Mouse (Mus musculus) CH12.LX (cell line): ENCODE measurements around the gene Eno4. TPM values are rescaled to one million over a fixed set of nuclear protein-coding genes. Genes with fewer than 3 reads are reported as not detected.

Source experiments
- DNase-seq: peaks from one replicate; pipeline ENCODE4 v3.0.0-alpha.2; 2013; ENCODE audit errors: extremely low read depth
- H3K27ac ChIP-seq: 2 replicates; pipeline ENCODE4 v1.5.1; 2012; ENCODE audit warnings: low read depth, mild to moderate bottlenecking, control low read depth, moderate library complexity; ENCODE audit not compliant: insufficient read depth
- H3K27me3 ChIP-seq: replicated peaks from 2 replicates; pipeline ENCODE3; 2012; ENCODE audit warnings: inconsistent platforms
- H3K36me3 ChIP-seq, 2 experiments: replicated peaks in 1 of 2; 2 replicates each; pipeline versions ENCODE3 to v1.6.1; 2012; ENCODE audit warnings: inconsistent platforms in 1 of 2, low read length in 1 of 2, mild to moderate bottlenecking in 1 of 2, mixed read lengths in 1 of 2, moderate library complexity in 1 of 2; ENCODE audit not compliant: control insufficient read depth in 1 of 2, insufficient read depth in 1 of 2
- H3K4me1 ChIP-seq, 2 experiments: 2 replicates each; pipeline ENCODE4 v1.6.1; 2012; ENCODE audit warnings: inconsistent platforms in 1 of 2, moderate library complexity in 1 of 2; ENCODE audit not compliant: insufficient read depth in 2 of 2, control insufficient read depth in 1 of 2
- H3K4me2 ChIP-seq: 2 replicates; pipeline ENCODE4 v1.6.1; 2012; ENCODE audit warnings: low read depth, mild to moderate bottlenecking, control low read depth; ENCODE audit not compliant: poor library complexity, insufficient read depth, severe bottlenecking
- H3K4me3 ChIP-seq, 3 experiments: fragments of 150-350 bp in 1 of 3; sonication (generic) in 1 of 3; replicated peaks in 1 of 3; 2 replicates each; pipeline versions ENCODE3 to v1.5.1; 2011 to 2012; ENCODE audit warnings: low read depth in 2 of 3, low read length in 2 of 3, mild to moderate bottlenecking in 2 of 3, moderate library complexity in 2 of 3, control low read depth in 1 of 3, improper control_type of control experiment in 1 of 3, inconsistent platforms in 1 of 3, mixed read lengths in 1 of 3; ENCODE audit not compliant: poor library complexity in 1 of 3
- H3K79me2 ChIP-seq: replicated peaks from 2 replicates; pipeline ENCODE4 v1.6.1; 2012; ENCODE audit warnings: mild to moderate bottlenecking, moderate library complexity; ENCODE audit not compliant: control insufficient read depth, poor library complexity, insufficient read depth, severe bottlenecking; ENCODE audit errors: extremely low read depth
- H3K9ac ChIP-seq: 2 replicates; pipeline ENCODE4 v1.6.1; 2012; ENCODE audit warnings: low read depth, mild to moderate bottlenecking, control low read depth, moderate library complexity; ENCODE audit not compliant: insufficient read depth
- H3K9me3 ChIP-seq: replicated peaks from 2 replicates; pipeline ENCODE3; 2012; ENCODE audit warnings: low read length, inconsistent platforms, mixed read lengths
- BHLHE40 ChIP-seq: IDR thresholded peaks from 2 replicates; pipeline ENCODE4 v1.6.1; 2011; ENCODE audit warnings: mild to moderate bottlenecking, low read depth, low read length, improper control_type of control experiment
- CHD1 ChIP-seq: IDR thresholded peaks from 2 replicates; pipeline ENCODE4 v1.6.1; 2012; ENCODE audit warnings: low read depth, low read length, improper control_type of control experiment, inconsistent platforms
- CHD2 ChIP-seq: IDR thresholded peaks from 2 replicates; pipeline ENCODE4 v1.6.1; 2011; ENCODE audit warnings: low read length, improper control_type of control experiment
- EP300 ChIP-seq: IDR thresholded peaks from 2 replicates; pipeline ENCODE4 v1.6.1; 2011; ENCODE audit warnings: low read length, improper control_type of control experiment
- ETS1 ChIP-seq: conservative IDR thresholded peaks from 2 replicates; pipeline ENCODE4 v1.6.1; 2012; ENCODE audit warnings: low read depth, mild to moderate bottlenecking, inconsistent platforms, low read length, improper control_type of control experiment, moderate library complexity
- GABPA ChIP-seq: IDR thresholded peaks from 2 replicates; pipeline ENCODE4 v1.6.1; 2012; ENCODE audit warnings: low read depth, low read length, improper control_type of control experiment, inconsistent platforms; ENCODE audit not compliant: insufficient replicate concordance
- JUND ChIP-seq: conservative IDR thresholded peaks from 2 replicates; pipeline ENCODE4 v1.6.1; 2011; ENCODE audit warnings: low read depth, low read length, improper control_type of control experiment
- MAFK ChIP-seq: IDR thresholded peaks from 2 replicates; pipeline ENCODE4 v1.6.1; 2011; ENCODE audit warnings: low read length, improper control_type of control experiment; ENCODE audit not compliant: insufficient replicate concordance
- MAX ChIP-seq: IDR thresholded peaks from 2 replicates; pipeline ENCODE4 v1.6.1; 2011; ENCODE audit warnings: low read length, improper control_type of control experiment
- MAZ ChIP-seq: IDR thresholded peaks from 2 replicates; pipeline ENCODE4 v1.6.1; 2012; ENCODE audit warnings: low read depth, mild to moderate bottlenecking, inconsistent platforms, low read length, improper control_type of control experiment, moderate library complexity
- MEF2A ChIP-seq: IDR thresholded peaks from 2 replicates; pipeline ENCODE4 v1.6.1; 2014; ENCODE audit warnings: low read depth, mild to moderate bottlenecking, inconsistent platforms, low read length, improper control_type of control experiment, borderline replicate concordance
- MXI1 ChIP-seq: IDR thresholded peaks from 2 replicates; pipeline ENCODE4 v1.6.1; 2011; ENCODE audit warnings: mild to moderate bottlenecking, low read depth, low read length, improper control_type of control experiment
- MYC ChIP-seq: IDR thresholded peaks from 2 replicates; pipeline ENCODE4 v1.6.1; 2011; ENCODE audit warnings: low read depth, mild to moderate bottlenecking, improper control_type of control experiment, low read length
- PAX5 ChIP-seq: IDR thresholded peaks from 2 replicates; pipeline ENCODE4 v1.6.1; 2012; ENCODE audit warnings: low read length, inconsistent platforms, mixed read lengths
- POLR2A ChIP-seq: IDR thresholded peaks from 2 replicates; pipeline ENCODE4 v1.6.1; 2011; ENCODE audit warnings: low read depth, mild to moderate bottlenecking, improper control_type of control experiment, low read length
- RAD21 ChIP-seq: IDR thresholded peaks from 2 replicates; pipeline ENCODE4 v1.6.1; 2011; ENCODE audit warnings: low read depth, mild to moderate bottlenecking, low read length, improper control_type of control experiment, moderate library complexity
- RCOR1 ChIP-seq: conservative IDR thresholded peaks from 2 replicates; pipeline ENCODE4 v1.6.1; 2012; ENCODE audit warnings: low read depth, mild to moderate bottlenecking, inconsistent platforms, low read length, improper control_type of control experiment
- SIN3A ChIP-seq: IDR thresholded peaks from 2 replicates; pipeline ENCODE4 v1.6.1; 2012; ENCODE audit warnings: low read length, improper control_type of control experiment, inconsistent platforms
- SMC3 ChIP-seq: IDR thresholded peaks from 2 replicates; pipeline ENCODE4 v1.6.1; 2011; ENCODE audit warnings: low read depth, low read length, improper control_type of control experiment
- TBP ChIP-seq: conservative IDR thresholded peaks from 2 replicates; pipeline ENCODE4 v1.6.1; 2011; ENCODE audit warnings: low read depth, low read length, improper control_type of control experiment
- ZNF384 ChIP-seq: IDR thresholded peaks from 2 replicates; pipeline ENCODE4 v1.6.1; 2012; ENCODE audit warnings: low read depth, low read length, improper control_type of control experiment, inconsistent platforms
- dilution Hi-C: fragments of 300-500 bp; cut with MboI; formaldehyde crosslinking; loops from 2 replicates; pipeline ENCODE4 v1.14.3; 2020; ENCODE audit warnings: low sequenced_read_pairs; ENCODE audit not compliant: extremely low pct_unique_long_range_greater_than_20kb, extremely low pct_ligation_motif_present
- in situ Hi-C: fragments of 300-500 bp; cut with MboI; formaldehyde crosslinking; loops from 3 replicates; pipeline ENCODE4 v1.14.3; 2019; ENCODE audit warnings: low sequenced_read_pairs, low pct_ligation_motif_present, low pct_unique_long_range_greater_than_20kb, mixed read lengths
- polyA plus RNA-seq: library from polyadenylated mRNA; unstranded; fragments of >175 nt; gene quantifications from 2 replicates; pipeline ENCODE4 v1.2.1, GENCODE M21; 2012; ENCODE audit warnings: low read depth; ENCODE audit not compliant: insufficient read length
- total RNA-seq, 2 experiments: library from RNA; depleted of rRNA; stranded (reverse); fragments of 300-350 nt in 1 of 2; fragments of >200 nt in 1 of 2; gene quantifications; 2 replicates each; pipeline ENCODE4 v1.2.3; 2012 to 2014

Gene Eno4
- total and polyA plus RNA-seq, 3 experiments = 0.25 to 1.6 (median 1.2) TPM

DNA sequence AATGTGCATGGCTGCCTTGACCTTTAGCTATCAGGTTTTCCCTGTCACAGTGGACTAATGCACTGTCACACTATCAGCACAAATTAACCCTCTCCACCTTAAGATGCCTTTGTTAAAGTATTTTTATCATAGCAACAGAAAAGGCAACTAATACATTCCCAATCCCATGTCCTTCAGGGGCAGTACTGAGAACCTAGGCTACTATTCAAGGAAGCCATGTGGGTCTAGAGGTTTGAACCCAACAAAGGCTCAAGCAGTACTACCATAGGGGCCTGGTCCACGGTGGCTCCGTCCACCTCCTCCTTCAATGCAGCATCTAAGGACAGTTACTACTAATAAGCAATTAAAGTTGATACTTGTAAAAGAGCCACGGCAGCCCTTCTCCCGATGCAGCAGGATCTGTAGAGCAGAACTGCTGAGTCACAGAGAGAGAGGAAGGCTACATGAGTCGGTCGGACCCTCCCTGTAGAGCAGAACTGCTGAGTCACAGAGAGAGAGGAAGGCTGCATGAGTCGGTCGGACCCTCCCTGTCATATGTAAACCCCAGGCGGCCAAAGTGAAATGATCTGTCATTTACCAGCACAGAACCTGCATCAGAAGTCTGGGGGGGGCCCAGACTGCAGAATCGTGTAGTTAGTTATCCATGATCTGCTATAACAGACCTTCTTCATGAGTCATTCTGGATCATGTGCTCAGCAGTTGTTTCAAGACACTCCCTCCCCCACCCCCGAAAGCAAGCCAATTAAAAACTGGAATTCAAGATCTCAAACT is 35.4 kb downstream of the Eno4 start:
- Histone ChIP-seq H3K9ac (peak overlapping the region; percentile 21), H3K27ac (no peak overlapping the region; the same call in 1 of the 2 replicates), H3K27me3 (no peaks in the 10 kb centered on the region), H3K36me3 (peaks cover 3 to 40% of the 10 kb centered on the region in 2 experiments), H3K4me2 (peak overlapping the region; percentile 17; the same call in 1 of the 2 replicates), H3K9me3 (no peaks in the 10 kb centered on the region), H3K4me3 (no peak overlapping the region), H3K4me1 (peaks cover 11 to 51% of the 10 kb centered on the region in 2 experiments), H3K79me2 (no peaks in the 10 kb centered on the region)
- TF ChIP-seq RAD21 (no peak), SMC3 (no peak), CHD1 (no peak), SIN3A (peak; percentile 68), POLR2A (no peak), MEF2A (no peak), JUND (no peak), GABPA (peak; percentile 8; the same call in 1 of the 2 replicates), TBP (no peak), BHLHE40 (0 out of 2 replicates have a peak, but pooled peaks have one; percentile 30), MAX (no peak), EP300 (peak; percentile 50; the same call in 1 of the 2 replicates), MXI1 (peak; percentile 68; the same call in 1 of the 2 replicates), ZNF384 (no peak), RCOR1 (no peak), PAX5 (no peak), MAZ (no peak), MYC (0 out of 2 replicates have a peak, but pooled peaks have one; percentile 26), CHD2 (no peak), MAFK (peak; percentile 94), ETS1 (no peak; the same call in 1 of the 2 replicates)
- in situ Hi-C loops (loop anchor here (10.0 kb wide), 1 partner anchor 54 kb away; no protein-coding TSS in a partner anchor), dilution Hi-C loops (no loop called here)
- DNase-seq = peak; percentile 87
